Mouse (Mus musculus): ENCODE data around the gene Cd276.
A peak's percentile ranks its signal among the peaks of the same experiment; 100 is the strongest.

Gene Cd276

GRCm38 (mm10) chr9:58550928-58551327 lies 4.3 kb downstream of the Cd276 start:
- DNase-seq (ENCODE audit: low spot score in 2 of 2) = no peak

- no peak for DNase-seq (ENCODE audit: low spot score in 2 of 2)
These were observed 5.5 kb downstream of the Cd276 start for GRCm38 (mm10) chr9:58549694-58550093.

- DNase-seq (ENCODE audit: low spot score in 2 of 2) = no peak
These were observed 6.3 kb downstream of the Cd276 start for GRCm38 (mm10) chr9:58548897-58549296.

DNA sequence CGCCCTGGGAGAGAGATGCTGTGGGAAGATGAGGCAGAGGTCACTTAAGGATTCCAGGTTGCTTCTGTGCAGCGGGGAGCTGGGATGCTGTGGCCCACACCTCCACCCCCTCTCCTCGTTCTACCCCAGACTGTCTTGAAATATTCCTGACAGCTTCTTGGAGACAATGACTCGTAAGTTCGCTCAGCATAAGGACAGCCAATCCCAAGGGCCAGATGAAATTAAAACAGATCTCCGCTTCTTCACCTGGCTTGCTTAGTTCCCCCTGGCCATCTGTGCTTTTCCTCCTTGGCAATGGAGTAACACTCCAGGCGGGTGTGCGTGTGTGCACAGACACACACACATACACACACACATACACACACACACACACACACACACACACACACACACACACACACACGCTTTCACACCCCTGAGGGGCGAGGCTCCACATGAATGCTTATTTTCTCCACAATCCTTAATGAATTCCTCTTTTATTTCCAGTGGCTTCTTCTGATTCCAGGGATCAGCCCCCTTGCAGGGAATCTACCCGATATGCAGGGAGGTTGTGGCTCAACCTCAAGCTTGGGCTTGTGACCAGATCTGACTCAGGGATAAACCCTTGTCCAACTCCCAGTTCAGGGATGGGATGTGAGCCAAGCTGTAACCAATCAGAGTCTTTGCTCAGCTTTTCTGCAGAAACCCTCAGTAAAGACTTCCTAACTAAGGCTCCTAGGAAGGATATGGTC lies 8.4 kb downstream of the Cd276 start:
- DNase-seq (ENCODE audit: low spot score in 2 of 2) = peak; percentile 51 to 73

GRCm38 (mm10) chr9:58545428-58545827 lies 9.8 kb downstream of the Cd276 start:
- no peak for DNase-seq (ENCODE audit: low spot score in 2 of 2)

- peak; percentile 50 to 70 for DNase-seq (ENCODE audit: low spot score in 2 of 2)
These were observed 10.3 kb downstream of the Cd276 start for GRCm38 (mm10) chr9:58544879-58545324.

DNA sequence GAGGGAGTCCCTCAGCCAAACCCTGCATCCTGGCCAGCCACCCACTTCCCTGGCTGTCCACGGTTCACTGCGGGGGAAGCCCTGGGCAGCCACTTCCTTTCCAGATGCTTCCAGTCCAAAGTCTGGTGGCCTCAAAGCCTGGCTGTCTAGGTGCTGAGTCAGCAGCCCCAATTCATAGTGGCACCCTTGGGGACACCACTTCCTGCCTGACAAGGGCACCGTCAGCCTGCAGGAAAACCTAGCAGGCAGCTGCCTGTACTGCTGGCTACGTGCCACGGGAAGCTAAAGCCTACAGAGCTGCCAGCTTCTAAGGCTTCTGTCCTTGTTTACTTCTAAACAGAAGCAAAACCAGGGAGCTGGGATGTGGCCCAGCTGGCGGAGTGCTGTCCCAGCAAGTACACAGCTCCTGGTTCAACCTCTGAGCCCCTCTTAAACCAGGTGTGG lies 13.3 kb downstream of the Cd276 start:
- peak; percentile 63 to 69 for DNase-seq (ENCODE audit: low spot score in 2 of 2)

DNA sequence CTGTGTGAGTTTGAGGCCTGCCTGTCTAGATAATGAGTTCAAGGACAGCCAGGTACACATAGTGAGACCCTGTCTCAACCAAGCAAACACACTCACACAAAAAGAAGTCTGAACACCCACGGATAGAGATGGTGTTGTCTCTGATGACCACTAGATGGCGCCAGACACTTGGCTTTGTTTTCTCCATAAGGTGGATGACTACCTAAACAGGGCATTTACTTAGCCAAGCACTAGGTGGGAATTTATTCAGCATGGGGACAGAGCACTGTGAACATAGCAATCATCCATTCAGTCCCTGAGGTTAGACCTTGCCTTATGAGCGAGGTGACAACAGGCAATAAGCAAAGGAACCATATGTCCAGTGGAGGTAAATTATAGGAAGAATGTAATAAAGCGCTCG lies 15.4 kb downstream of the Cd276 start:
- DNase-seq (ENCODE audit: low spot score in 2 of 2) = peak in 1 of 2 experiments; percentile 64

GRCm38 (mm10) chr9:58537774-58538173 lies 17.5 kb downstream of the Cd276 start:
- DNase-seq (ENCODE audit: low spot score in 2 of 2) = no peak

DNA sequence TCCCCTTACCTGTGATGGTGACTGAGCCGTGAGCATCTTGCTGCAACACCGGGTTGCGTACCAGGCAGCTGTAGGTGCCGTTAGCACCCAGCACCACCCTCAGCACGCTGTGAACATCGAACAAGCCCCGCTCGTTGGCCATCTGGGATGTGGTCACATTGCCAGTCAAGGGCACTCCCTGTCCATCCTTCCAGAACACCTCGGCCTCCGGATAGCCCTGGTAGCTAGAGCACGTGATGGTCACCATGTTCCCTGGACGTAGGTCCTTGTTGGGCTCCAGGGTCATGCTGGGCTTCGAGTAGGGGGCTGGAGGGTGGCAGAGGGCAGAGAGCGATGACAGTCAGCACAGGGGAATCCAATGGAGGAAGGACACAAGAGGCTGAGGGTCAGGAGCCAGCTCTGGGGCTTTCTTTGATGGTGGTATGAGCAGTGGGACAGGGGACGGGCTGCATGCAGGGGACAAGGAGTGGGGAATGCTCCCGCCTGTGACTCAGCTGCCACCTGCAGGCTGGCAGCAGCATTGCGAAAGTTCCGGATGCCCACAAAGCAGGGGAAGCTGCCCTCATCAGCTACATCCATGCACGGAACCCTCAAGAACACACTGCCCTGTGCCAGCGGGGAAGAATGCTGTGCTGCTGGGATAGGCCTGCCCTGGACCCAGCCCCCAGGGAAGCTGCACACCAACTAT lies 19.6 kb downstream of the Cd276 start:
- DNase-seq (ENCODE audit: low spot score in 2 of 2) = no peak

GRCm38 (mm10) chr9:58534766-58535165 lies 20.5 kb downstream of the Cd276 start:
- peak in 1 of 2 experiments; percentile 74 for DNase-seq (ENCODE audit: low spot score in 2 of 2)

- DNase-seq (ENCODE audit: low spot score in 2 of 2) = no peak
These were observed 21.9 kb downstream of the Cd276 start for GRCm38 (mm10) chr9:58533322-58533721.

GRCm38 (mm10) chr9:58532236-58532635 lies 23.0 kb downstream of the Cd276 start:
- DNase-seq (ENCODE audit: low spot score in 2 of 2) = no peak

DNA sequence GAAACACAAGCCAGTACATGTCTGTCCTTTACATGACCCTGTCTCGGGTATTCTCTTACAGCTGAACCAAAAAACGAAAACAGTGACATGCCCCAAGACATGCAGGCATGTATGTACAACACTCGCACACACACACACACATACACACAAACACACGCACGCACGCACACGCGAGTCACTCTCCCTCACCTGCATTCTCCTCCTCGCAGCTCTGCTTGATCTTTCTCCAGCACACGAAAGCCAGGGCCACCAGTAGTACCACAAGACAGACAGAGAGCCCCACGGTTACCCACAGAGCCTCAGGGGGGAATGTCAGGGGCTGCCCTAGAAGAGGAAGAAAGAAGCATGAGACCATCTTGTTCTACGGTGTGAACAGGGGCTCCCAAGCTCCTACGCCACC lies 24.8 kb downstream of the Cd276 start:
- DNase-seq (ENCODE audit: low spot score in 2 of 2) = no peak

DNA sequence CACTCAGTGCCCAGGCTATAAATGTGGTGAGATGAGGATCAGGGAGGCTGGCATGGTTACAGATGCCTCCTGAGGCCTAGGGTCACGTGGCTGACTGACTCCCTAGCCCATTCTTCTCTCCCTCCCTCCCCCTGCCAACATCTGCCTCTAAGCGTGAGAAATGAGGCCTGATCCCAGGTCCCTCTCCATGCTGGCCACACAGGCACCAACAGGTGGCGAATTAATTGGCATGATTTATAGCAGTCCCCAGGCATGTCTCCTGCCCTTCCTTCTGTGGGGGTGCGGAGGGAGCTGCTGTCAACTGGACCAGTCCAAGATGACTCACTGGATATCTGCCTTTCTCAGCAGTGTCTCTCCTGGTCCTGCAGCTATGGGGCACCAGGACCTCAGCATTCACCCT lies 27.4 kb downstream of the Cd276 start:
- no peak for DNase-seq (ENCODE audit: low spot score in 2 of 2)

GRCm38 (mm10) chr9:58525108-58525507 lies 30.1 kb downstream of the Cd276 start:
- DNase-seq (ENCODE audit: low spot score in 2 of 2) = no peak

GRCm38 (mm10) chr9:58521883-58522423 lies 33.3 kb downstream of the Cd276 start:
- no peak for DNase-seq (ENCODE audit: low spot score in 2 of 2)

GRCm38 (mm10) chr9:58520816-58521581 lies 34.2 kb downstream of the Cd276 start:
- DNase-seq (ENCODE audit: low spot score in 2 of 2) = no peak

DNA sequence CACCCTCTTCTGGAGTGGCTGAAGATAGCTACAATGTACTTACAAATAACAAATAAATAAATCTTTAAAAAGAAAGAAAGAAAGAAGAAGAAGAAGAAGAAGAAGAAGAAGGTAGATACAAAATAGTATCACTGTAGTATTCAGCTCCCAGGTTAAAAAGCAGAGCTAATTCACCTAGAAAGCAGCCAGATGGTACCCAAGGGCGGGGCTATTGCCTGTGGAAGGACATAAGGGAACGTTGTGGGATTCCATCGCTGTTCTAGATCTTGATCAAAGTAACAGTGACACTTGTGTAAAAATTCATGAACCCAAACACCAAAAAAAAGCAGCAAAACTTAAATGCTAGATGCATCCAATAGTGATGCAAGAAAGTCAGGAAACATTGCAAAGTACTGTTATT lies 35.3 kb downstream of the Cd276 start:
- DNase-seq (ENCODE audit: low spot score in 2 of 2) = no peak

DNA sequence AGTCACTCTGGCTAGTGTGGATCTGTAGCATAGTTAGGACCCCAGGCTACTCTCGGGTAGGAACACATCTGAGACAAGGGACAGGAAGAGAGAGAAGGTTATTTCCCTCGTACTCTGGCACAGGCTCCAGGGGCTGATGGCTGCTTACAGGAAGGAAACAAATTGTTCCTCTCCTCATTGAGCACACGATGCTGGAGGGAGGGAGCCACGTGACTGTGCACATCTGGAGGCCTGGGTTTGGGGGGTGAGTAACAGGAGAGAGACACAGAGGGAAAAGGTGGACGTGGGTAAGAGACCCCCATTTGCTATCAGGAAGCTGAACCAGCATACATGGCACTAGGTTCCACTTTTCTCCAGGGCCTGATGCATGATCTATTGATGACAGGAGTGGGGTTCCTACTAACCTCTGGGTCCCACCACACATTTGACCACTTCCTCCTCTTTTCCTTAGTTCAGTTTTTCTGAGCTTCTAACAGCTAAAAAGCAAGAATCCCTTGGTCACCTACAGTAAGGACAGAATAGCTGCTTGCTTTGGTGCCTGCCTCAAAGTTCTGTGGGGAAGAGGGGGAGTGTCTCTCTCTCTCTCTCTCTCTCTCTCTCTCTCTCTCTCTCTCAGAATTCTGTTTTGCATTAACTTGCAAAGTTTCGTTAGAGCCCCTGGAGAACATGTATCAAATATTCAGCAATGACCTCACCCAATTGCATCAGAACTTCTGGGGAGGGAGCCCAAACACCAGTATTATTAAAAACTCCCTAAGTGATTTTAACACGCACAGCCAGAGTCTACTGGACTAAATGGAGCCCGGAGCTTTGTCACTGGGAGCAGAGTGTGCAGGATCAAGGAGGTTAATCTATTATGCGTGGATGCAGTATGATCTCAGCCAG lies 37.1 kb downstream of the Cd276 start:
- no peak for DNase-seq (ENCODE audit: low spot score in 2 of 2)

- no peak for DNase-seq (ENCODE audit: low spot score in 2 of 2)
These were observed 38.8 kb downstream of the Cd276 start for GRCm38 (mm10) chr9:58516480-58516879.

Measured in frontal cortex, postnatal 36 days (tissue).